Mouse (Mus musculus) adrenal gland, adult 10 weeks (tissue): ENCODE data around the gene Micall1. TPM values are rescaled to one million over a fixed set of nuclear protein-coding genes. Genes with fewer than 3 reads are reported as not detected.

Experiments used
- polyA plus RNA-seq: library from polyadenylated mRNA; stranded (reverse); fragments of 350-450 nt; fragmentation: Illumina TruSeq; extraction: RNeasy Lipid Tissue Mini Kit (QIAGEN cat#74804); gene quantifications from one replicate; pipeline ENCODE4 v1.2.3, GENCODE M21; 2014; ENCODE audit warnings: low read depth, low replicate concordance

Micall1 gene
- 34.1 TPM for polyA plus RNA-seq

DNA sequence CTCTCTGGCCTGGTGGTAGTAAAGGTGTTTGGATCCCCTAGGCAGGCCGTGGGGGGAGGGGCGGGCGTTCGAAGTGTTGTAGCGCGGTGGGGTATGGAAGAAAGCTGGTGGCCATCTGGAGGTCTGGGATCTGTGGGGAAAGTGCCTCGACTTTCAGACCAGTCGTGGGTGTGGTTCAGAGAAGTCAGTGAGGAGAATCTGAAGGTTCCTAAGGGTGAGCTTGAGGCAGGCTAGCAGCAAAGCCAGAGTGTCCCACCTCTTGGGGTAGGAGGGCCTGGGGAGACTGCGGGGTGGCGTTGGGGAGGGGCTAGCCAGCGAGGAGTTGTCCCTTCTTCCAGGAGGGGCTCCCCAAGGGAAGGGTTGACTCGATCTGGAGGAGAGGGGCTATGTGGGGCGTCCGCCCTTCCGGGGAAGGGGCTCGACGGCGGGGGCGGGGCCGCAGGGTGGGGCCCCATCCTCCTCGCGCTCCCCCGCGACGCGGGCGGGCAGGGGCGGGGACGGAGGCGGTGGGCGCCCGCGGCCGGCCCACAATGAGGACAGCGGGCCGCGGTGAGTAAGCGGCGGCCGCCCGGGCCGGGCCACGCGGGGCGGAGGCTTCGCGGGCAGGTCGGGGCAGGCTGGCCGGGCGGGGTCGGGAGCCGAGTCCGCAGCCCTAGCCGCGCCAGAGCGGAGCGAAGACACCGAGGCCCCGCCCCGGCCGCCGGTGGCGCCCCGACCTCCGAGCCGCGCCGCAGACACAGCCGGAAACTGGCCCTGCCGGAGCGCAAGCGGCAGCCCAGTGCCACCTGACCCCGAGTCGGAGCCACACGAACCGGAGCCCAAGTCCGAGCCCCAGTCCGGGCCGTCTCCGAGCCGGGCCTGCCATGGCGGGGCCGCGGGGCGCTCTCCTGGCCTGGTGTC, at the start of gene Micall1:
TSS of gene Micall1 (plus strand) at position 478 of the 900 bp plus-strand sequence.

DNA sequence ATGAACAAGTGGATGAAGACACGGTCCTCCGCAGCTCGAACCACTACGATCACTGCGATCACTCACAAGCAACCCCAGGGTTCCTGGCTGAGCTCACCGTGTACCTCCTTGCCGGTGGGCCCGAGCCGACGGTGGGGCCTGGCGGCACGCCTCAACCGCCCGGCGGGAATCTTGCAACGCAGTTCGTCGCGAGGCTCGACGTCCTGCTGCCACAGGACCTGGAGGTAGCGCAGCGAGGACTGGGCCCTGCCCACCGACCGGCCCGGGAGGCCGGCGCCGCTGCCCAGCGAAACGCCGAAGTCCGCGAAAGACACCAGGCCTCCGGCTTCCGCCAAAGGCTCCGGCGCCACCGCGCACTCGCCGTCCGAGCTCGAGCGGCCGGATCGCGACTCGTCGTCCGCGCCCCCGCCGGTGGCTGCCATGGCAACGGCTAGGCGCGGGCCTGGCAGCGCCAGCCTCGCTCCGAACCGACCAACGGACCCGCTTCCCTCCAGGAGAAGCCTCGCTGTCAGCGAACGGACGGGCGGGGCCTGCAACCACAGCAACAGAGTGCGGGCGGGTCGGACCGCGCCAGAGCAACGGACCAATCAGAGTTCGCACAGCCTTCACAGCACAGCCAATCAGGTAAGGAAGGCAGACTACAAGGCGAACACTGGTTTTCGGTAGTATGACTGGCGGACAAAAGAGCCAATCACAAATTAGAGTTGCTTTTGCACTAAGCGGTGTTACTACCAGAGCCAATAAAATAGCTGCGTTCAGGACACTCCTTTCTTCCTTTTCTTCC, 46.1 kb upstream of the Micall1 start, which contains the start of gene Ankrd54:
TSS of gene Ankrd54 (minus strand) at position 518 of the 784 bp plus-strand sequence.

DNA sequence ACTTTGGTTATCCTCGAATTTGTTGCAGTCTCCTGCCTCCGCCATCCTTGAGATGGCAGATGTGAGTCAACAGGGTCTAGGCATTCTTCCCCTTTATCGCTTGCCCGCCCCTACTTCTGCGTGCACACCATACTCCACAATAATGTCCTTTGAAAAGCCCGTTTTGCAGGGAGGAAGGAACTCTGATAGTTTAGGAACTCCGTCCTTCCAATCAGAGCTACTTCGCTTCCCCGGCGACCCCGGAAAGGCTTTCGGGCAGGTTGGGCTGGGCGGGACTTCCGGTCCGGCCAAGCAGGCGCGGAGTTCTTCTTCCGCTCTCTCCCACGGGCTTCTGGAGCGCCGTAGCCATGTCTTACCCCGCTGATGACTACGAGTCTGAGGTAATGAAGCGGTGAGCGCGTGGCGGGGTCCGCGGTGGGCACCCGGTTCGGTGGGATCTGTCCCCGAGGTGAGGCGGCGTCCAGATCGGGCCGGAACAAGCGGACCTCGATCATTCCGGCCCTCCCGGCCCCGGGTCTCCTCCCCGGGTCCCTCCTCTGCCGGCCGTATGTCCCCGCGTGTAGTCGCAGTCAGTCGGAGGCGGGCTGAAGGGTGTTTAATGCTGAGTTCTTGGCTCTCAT, 33.7 kb upstream of the Micall1 start, which contains the start of gene Eif3l:
TSS of gene Eif3l (plus strand) at position 267 of the 620 bp plus-strand sequence.

DNA sequence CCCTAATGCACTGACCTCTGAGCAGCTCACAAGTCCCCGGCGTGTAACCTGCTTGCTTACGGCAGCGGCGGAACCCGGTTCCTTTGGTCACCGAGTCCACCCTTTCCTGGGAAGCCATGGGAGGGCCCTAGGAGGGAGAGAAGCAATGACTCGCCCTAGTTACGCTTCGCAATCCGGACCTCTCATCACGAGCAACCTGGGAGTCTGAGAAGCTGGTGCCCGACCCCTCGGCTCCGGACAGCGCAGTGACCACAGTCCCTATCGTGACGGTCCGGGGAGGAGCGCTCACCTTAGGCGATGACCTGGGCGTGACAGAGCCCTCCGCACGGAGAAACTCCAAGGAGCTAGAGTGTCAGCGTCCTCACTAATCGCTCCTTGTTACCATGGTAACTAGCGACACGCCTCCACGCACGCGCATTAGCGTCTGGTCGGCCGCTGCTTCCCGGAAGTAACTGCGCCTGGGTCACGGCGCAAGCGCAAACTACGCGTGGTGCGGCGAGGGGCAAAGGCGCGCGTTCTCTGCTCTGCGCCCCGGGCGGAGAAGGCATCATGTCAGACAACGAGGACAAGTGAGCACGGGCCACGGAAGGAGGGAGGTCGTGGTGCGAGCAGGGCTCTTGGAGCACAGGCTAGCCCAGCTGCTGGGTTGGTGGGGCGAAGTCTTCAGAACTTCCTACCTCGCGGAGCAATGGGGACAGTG, 32.3 kb downstream of the Micall1 start, which contains the start of the genes Polr2f and 1700088E04Rik:
TSS of gene Polr2f (plus strand) at position 144 of the 700 bp plus-strand sequence.
TSS of gene 1700088E04Rik (minus strand) at position 388 of the 700 bp plus-strand sequence.

DNA sequence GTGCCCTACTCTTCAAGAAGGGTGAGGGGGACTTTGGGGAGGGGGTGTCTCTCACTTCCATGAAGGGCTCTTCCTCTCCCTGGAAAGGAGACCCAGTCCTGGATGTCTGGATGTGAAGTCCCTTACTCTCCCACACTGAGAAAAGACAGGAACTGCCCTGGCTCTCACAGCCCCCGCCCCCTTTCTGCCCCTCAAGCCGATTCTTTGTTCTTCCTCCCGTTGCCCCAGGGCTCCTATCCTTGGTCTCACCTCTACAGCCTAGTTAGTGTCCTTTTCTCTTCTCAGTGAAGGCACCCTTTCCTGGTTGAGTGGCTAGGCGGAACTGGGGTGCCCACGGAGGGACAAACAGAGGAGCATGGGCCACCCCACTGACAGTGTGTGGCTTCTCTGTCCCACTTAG, 56.4 kb downstream of the Micall1 start, which contains the start of gene Sox10:
TSS of gene Sox10 (minus strand) at position 101 of the 400 bp plus-strand sequence.

Other genes with a start within 250 kb of the Micall1 start
- 2.8 TPM for gene Gga1, start 231.7 kb upstream of the Micall1 start, polyA plus RNA-seq
- gene Gm49510, start 209.2 kb upstream of the Micall1 start, polyA plus RNA-seq: not detected
- 1.7 TPM for gene Sh3bp1, start 209.1 kb upstream of the Micall1 start, polyA plus RNA-seq
- gene Pdxp, start 195.0 kb upstream of the Micall1 start, polyA plus RNA-seq: 0.76 TPM
- 6.5 TPM for gene Lgals1, start 182.2 kb upstream of the Micall1 start, polyA plus RNA-seq
- 6.2 TPM for gene Nol12, start 174.0 kb upstream of the Micall1 start, polyA plus RNA-seq
- gene Triobp, start 161.2 kb upstream of the Micall1 start, polyA plus RNA-seq: 4.3 TPM
- 127 TPM for gene H1f0, start 80.4 kb upstream of the Micall1 start, polyA plus RNA-seq
- not detected for gene Galr3, start 67.0 kb upstream of the Micall1 start, polyA plus RNA-seq
- gene Ankrd54, start 46.0 kb upstream of the Micall1 start, polyA plus RNA-seq: 1.3 TPM
- gene Eif3l, start 33.7 kb upstream of the Micall1 start, polyA plus RNA-seq: 85.8 TPM
- not detected for gene Polr2f, start 32.1 kb downstream of the Micall1 start, polyA plus RNA-seq
- gene 1700088E04Rik, start 32.4 kb downstream of the Micall1 start, polyA plus RNA-seq: 1.5 TPM
- gene Sox10, start 56.3 kb downstream of the Micall1 start, polyA plus RNA-seq: not detected
- 5.9 TPM for gene Pick1, start 120.3 kb downstream of the Micall1 start, polyA plus RNA-seq
- 0.41 TPM for gene Gm49486, start 120.5 kb downstream of the Micall1 start, polyA plus RNA-seq
- gene Slc16a8, start 145.9 kb downstream of the Micall1 start, polyA plus RNA-seq: not detected
- not detected for gene Baiap2l2, start 176.6 kb downstream of the Micall1 start, polyA plus RNA-seq
- 0.41 TPM for gene Pla2g6, start 219.5 kb downstream of the Micall1 start, polyA plus RNA-seq
- gene Maff, start 237.7 kb downstream of the Micall1 start, polyA plus RNA-seq: 1.6 TPM